Mouse (Mus musculus) T-helper 1 cell (primary cell): ENCODE results near the gene Cct7.

Source experiments
- in situ Hi-C: fragments of 300-600 bp; cut with MboI, MseI; formaldehyde crosslinking; loops from one replicate; pipeline ENCODE4 v1.15.1; 2025; ENCODE audit warnings: high pct_unique_total_duplicates

Cct7 gene

DNA sequence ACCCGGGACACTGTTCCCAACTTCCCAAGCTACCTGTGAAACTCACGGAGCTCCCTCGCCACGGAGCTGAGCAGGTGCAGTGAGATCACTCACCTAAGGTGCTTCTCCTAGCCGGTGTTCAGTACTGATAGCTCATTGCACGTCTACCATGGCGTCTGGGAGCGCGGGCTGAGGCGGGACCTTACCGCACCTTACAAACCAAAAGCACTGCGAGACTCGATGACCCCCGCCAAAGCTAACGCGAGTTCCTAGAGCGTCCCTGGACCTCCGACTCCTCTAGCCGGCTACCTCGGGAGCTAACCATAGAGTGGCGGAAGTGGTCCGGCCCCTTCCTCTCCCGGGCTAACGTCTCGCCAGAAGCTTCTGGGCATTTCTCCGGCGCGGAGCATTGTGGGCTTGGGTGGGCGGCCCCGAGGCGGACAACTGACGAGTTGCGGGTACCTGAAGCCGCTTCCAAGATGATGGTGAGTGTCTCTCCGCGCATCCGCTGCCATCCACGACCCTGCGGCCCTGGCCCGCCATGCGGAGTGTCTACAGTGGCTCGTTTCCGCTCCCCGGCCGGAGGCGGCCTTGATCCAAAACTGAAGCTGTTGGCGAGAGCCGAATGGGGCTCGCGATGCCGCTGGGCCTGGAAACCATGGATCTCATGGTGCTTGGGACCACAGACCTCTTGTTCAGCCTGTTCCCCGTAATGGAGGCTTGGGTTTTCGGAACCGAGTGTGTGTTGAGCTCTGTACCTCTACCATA is 523 bp downstream of the Cct7 start, which contains the start of gene Pradc1:
TSS of gene Pradc1 (minus strand) at position 307 of the 747 bp plus-strand sequence.
- in situ Hi-C loops: loop anchor here (10.0 kb wide), 1 partner anchor 513 kb away; the partner anchor contains the start of gene Dusp11

GRCm38 (mm10) chr6:85452411-85452665 is 1.0 kb downstream of the Cct7 start:
- in situ Hi-C loops: loop anchor here (10.0 kb wide), 1 partner anchor 512 kb away; the partner anchor contains the start of gene Dusp11

DNA sequence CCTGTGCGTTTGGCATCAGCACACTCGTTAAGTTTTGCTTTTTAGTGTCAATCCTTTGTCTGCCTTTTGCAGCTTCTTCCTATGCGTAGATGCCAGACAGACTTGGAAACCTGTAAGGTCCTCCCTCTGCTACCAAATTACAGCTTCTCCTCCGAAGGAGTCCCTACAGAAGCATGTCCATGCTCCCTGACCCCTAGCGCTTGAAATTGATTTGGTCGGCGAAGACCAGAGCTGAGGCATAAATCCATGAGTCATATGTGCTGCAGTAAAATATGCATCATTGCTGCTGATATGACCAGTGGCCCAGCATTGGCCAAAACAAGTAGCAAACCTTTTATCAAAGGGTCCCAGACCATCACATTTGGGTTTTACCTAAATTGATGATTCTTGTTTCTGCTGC is 1.5 kb downstream of the Cct7 start:
- in situ Hi-C loops: loop anchor here (10.0 kb wide), 1 partner anchor 512 kb away; the partner anchor contains the start of gene Dusp11

- in situ Hi-C loops: loop anchor here (10.0 kb wide), 1 partner anchor 505 kb away; the partner anchor contains the start of gene Dusp11
Observed at GRCm38 (mm10) chr6:85459621-85460020, 8.3 kb downstream of the Cct7 start.

DNA sequence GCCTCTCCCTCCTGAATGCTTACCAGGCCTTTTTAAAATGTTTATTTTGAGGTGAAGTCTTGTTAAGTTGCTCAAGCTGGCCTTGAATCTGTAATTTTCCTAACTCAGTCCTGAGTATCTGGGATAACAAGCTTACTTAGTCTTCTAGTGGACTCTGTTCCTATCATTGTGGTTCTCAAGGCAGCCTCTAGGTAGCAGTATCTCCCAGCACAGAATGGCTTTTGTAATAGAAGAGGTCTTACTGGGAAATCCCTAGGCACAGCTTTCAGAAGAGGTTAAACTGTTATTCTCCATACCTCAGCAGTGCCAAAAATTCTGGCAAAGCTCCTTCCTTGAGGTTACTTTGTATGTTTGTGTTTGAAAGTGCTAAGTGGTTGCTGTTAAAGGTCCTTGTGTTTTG is 14.1 kb downstream of the Cct7 start:
- in situ Hi-C loops: no loop called here

GRCm38 (mm10) chr6:85469660-85470430 is 18.5 kb downstream of the Cct7 start:
- in situ Hi-C loops: no loop called here

DNA sequence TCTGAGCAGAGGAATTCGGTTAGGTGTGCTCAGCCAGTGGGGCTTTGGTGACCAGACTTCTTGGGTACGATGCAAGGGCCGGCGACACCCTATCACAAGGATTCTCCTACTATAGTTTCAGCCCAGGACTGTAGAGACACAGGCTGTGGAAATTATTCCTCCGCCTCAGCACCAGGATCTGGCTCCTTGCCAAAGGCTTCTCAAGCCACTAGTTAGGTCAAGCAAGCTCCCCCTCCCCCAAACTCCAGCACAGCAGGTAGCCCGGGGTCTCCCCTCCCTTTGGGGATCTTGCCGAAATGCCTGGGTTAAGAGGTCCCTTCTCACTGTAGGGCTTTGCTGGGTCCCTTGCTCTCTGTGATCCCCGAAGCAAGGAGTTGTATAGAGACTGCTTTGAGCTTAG is 20.6 kb downstream of the Cct7 start:
- in situ Hi-C loops: no loop called here

- in situ Hi-C loops: no loop called here
Observed at GRCm38 (mm10) chr6:85472542-85472941, 21.2 kb downstream of the Cct7 start.

DNA sequence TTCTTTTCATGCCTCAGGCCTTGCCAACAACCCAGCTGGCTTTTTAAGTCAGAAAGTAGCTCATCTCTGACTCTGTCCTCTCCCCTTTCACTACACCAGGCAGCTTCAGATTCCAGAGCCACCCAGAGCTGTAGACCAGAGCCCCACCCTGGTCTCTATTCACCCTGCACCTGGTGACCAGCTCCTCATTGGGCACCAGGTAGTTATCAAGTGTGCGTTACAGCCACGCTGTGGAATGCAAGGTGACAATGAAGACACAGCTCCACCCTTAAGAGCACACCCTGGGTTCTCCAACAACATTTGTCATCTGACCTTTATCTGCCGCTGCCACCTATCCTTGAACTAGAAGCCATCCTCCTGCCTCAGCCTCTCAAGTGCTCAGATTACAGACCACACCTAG is 24.3 kb downstream of the Cct7 start:
- in situ Hi-C loops: no loop called here

- in situ Hi-C loops: no loop called here
Observed at GRCm38 (mm10) chr6:85477366-85477917, 26.1 kb downstream of the Cct7 start.

DNA sequence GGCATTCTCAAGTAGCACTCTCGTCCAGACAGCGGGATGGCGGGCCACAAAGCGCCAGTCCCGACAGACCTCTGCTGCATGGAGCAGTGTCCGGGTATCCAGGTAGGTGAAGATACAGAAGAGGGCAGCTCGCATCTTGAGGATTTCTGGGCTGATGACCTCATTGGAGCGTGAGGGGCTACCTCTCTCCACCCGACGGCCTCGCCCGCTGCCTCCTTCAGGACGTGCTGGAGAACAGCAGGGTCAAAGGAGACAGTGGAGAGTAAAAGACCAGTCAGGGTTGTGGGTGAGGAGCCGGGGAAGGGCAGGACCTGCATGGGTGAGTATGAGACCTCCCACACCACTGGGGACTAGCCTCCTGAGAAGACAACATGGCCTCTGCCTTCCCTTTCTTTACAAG is 27.1 kb downstream of the Cct7 start:
- in situ Hi-C loops: no loop called here

GRCm38 (mm10) chr6:85479979-85480378 is 28.7 kb downstream of the Cct7 start:
- in situ Hi-C loops: no loop called here

- in situ Hi-C loops: no loop called here
Observed at GRCm38 (mm10) chr6:85480685-85481084, 29.4 kb downstream of the Cct7 start.

GRCm38 (mm10) chr6:85483843-85484721 is 32.8 kb downstream of the Cct7 start:
- in situ Hi-C loops: no loop called here

GRCm38 (mm10) chr6:85485738-85486137 is 34.4 kb downstream of the Cct7 start:
- in situ Hi-C loops: no loop called here

- in situ Hi-C loops: no loop called here
Observed at GRCm38 (mm10) chr6:85488510-85488909, 37.2 kb downstream of the Cct7 start.

GRCm38 (mm10) chr6:85489717-85490116 is 38.4 kb downstream of the Cct7 start:
- in situ Hi-C loops: no loop called here

DNA sequence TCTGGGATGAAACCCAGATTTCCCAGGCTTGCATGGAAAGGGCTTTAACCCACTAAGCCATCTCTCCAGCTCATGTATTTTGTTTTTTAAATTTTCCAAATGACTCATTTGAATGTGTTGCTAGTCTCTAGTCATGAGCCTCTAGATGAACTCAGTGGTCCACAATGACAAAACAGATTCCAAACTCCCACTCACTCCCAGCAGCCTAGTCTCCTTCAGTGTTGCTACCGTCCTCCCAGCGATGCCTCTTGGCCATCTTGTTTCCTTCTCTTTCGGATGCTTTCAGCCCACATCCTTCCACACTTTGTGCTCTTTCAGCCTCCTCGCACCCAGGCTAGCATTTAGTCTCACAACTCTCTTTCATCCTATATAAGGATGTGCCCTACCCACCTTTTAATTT is 38.9 kb downstream of the Cct7 start:
- in situ Hi-C loops: no loop called here

GRCm38 (mm10) chr6:85491606-85492005 is 40.3 kb downstream of the Cct7 start:
- in situ Hi-C loops: no loop called here

DNA sequence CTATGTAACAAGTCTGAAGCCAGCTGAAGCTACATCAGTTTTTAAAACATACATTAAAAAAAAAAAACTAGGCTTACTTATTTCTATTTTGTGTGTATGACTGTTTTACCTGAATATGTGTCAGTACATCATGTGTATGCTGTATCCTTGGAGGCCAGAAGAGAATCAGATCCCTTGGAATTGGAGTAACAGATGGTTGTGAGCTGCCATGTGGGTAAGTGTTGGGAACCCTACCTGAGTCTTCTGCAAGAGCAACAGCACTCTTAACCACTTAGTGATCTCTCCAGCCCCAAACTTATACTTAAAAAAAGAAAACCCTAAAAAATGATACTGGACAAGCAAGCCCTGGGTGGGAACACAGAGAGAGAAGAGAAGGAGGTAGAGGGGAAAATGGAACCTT is 45.7 kb downstream of the Cct7 start:
- in situ Hi-C loops: no loop called here

- in situ Hi-C loops: no loop called here
Observed at GRCm38 (mm10) chr6:85498147-85498546, 46.8 kb downstream of the Cct7 start.

DNA sequence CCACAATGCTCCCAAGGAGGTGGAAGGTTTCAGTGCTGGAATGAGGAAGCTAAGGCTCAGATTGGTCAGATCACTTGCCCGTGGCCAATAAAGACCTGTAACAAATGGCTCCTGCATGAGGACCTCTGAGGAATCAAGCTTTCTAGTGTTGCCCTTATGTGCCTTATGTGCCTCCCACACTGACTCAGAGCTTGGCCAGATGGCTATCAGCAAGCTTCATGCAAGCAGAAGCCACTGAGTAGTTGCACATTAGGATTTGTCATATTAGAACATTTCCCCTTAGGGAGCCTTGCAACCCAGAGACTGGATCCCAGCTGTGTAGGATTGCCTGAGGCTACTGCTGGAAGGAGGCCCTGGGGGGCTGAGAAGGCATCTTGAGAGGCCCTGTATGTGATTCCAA is 49.1 kb downstream of the Cct7 start:
- in situ Hi-C loops: no loop called here
